Mouse (Mus musculus) left cerebral cortex, postnatal 10 days (tissue): ENCODE data around the gene Srrm4. TPM values are rescaled to one million over a fixed set of nuclear protein-coding genes. Genes with fewer than 3 reads are reported as not detected.
A peak's percentile ranks its signal among the peaks of the same experiment; 100 is the strongest.

Source experiments
- DNase-seq, 2 experiments: peaks; one replicate each; pipeline ENCODE4 v3.0.0; 2021 to 2022; ENCODE audit warnings: low spot score in 2 of 2, mixed read lengths in 1 of 2; ENCODE audit errors: extremely low spot score in 1 of 2
- intact Hi-C: fragments of 180-260 bp; cut with DNase I; formaldehyde crosslinking; loops from one replicate; pipeline ENCODE4 v1.15.1; 2025
- total RNA-seq, 2 experiments: library from RNA; stranded (reverse); gene quantifications; 2 replicates each; pipeline ENCODE4 v1.2.3; 2021

The Srrm4 gene
- total RNA-seq, 2 experiments from 2014 or later: 32.2 to 33.9 TPM

GRCm38 (mm10) chr5:116497205-116497604 lies 94.4 kb downstream of the Srrm4 start:
- DNase-seq: peak in 1 of 2 experiments; percentile 24
- intact Hi-C loops: no loop called here

- DNase-seq: no peak
- intact Hi-C loops: no loop called here
Observed at GRCm38 (mm10) chr5:116496717-116497116, 94.9 kb downstream of the Srrm4 start.

GRCm38 (mm10) chr5:116495466-116495865 lies 96.2 kb downstream of the Srrm4 start:
- intact Hi-C loops: no loop called here
- peak in 1 of 2 experiments; percentile 34 for DNase-seq

DNA sequence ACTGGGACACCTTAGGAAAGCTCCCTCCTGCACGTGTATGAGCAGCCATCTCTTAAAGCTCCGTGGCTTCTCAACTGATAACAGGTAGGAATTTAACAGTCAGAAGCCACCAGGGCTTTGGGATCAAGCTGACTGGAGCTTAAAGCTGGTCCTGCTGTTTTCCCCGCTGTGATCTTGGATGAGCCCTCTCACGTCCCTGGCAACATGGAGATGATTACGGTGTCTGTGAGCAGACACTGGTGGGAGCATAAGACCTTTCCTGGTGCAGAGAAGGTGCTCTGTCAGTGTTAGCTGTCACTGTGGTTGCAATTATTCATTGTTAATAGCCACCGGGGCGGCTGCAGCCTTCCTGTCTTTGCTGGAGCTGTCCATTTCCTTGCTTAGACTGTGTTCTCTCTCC lies 97.2 kb downstream of the Srrm4 start:
- intact Hi-C loops: no loop called here
- no peak for DNase-seq

GRCm38 (mm10) chr5:116492726-116493125 lies 98.9 kb downstream of the Srrm4 start:
- intact Hi-C loops: no loop called here
- DNase-seq: no peak

DNA sequence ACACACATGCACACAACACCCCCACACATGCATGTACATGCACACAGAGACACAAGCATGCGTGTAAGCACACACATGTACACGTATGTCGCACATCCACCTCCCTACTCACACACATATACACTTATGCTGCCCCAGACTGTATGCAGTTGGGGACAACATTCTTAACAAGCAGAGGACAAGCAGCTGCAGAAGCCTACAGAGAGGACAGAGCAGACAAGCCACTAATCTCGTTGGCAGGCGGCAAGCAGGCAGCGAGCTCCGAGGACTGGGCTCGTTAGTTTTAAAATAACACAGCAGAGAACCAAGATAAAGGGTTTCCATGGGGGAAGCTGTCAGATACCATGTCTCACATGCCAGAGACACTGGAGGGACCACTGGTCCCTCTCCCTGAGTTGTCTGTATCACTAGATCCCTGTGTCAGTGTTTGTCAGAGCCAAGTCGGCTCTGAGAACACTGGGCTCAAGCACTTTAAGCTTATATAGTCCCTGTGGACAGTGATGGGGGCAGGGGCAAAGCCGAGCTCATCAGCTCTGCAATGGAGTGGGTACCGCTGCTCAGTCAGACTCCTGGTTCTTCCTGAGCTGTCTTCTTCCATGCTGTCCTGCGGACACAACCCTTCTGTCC lies 99.7 kb downstream of the Srrm4 start:
- intact Hi-C loops: no loop called here
- no peak for DNase-seq

DNA sequence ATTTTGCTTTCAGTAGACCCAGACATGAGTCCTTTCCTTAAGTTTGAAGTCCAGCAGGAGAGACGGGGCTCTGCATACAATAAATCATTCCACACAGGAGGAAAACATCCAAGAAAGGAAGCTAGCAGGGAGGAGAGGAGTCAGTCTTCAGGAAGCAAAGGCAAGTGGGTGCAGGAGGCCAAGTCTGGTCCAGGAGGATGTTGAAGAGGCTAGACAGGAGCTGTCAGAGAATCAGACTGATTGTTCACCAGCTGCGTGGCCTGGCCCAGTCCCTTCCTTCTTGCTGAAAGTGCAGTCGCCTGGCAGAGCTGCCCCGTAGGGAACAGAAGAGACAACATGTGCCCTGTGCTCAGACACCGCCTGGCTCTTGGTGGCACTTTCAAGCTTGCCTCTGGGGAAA lies 100.8 kb downstream of the Srrm4 start:
- no peak for DNase-seq
- intact Hi-C loops: no loop called here

DNA sequence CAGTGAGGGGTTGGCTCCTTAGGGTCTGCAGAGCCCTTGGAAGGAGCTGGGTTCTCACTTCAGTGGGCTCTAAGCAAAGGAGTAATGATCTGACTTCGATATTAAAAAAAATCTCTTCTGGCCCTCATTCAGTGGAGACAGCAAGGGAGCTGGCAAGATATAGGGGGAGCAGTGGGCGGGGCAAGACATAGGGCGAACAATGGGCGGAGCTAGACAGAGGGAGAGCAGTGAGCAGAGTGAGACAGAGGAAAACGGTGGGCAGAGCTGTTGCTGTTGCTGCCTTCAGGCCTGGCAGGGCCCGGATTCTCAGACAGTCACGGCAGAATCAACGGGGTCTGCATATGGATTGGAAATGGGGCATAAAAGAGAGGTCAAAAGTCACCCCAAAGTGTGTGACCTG lies 102.0 kb downstream of the Srrm4 start:
- DNase-seq: no peak

DNA sequence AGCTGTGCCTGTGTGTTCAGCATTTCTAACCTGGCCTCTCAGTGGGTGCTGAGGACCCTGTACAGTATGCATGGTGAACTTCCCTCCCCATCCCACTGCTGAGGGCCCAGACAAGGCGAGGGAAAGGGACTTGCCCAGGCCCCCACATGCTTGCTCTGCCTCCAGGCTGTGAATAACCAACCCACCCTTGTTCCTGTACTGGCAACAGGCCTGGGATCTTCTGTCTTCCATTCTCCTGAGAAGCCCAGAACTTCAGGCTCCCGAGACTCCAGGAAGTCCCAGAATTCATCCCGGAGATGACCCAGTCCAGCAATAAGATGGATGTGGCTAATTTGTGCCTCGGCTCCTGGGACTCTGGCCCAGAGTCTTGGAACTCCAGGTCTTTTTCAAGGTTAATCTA lies 105.5 kb downstream of the Srrm4 start:
- DNase-seq: no peak
- intact Hi-C loops: no loop called here

More for the DNA sequence above, 102.0 kb downstream of the Srrm4 start:
- intact Hi-C loops: no loop called here

- intact Hi-C loops: no loop called here
Observed at GRCm38 (mm10) chr5:116485069-116485468, 106.5 kb downstream of the Srrm4 start.

DNA sequence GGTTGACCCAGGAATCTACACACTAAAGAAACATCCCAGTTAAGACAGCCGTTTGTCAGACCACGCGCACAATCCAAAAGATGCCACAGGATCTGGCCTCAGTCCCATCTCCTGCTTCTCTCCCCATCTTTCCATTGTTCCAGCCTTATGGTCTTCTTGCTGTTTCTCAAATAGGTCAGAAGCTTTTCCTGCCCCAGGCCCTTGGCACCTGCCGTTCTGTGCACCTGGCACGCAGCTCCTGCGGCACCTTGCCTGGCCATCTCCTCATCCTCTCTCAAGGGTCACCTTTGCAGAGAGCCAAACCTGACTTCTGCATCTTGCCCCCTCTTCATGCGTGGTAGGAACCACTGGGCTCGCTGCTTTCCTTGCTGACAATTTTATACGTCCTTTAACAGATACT lies 107.4 kb downstream of the Srrm4 start:
- DNase-seq: no peak
- intact Hi-C loops: no loop called here

More at GRCm38 (mm10) chr5:116485069-116485468, 106.5 kb downstream of the Srrm4 start:
- DNase-seq: peak in 1 of 2 experiments; percentile 52

- intact Hi-C loops: loop anchor here (5.0 kb wide), 1 partner anchor 246 kb away; no protein-coding TSS in a partner anchor
- no peak for DNase-seq
Observed at GRCm38 (mm10) chr5:116478607-116479371, 112.8 kb downstream of the Srrm4 start.

- peak in 1 of 2 experiments; percentile 44 for DNase-seq
- intact Hi-C loops: loop anchor here (2.0 to 5.0 kb wide), 2 partner anchors 244 to 353 kb away; no protein-coding TSS in a partner anchor
Observed at GRCm38 (mm10) chr5:116476006-116476405, 115.6 kb downstream of the Srrm4 start.

GRCm38 (mm10) chr5:116461354-116462042 lies 130.1 kb downstream of the Srrm4 start:
- intact Hi-C loops: no loop called here
- no peak for DNase-seq

- no peak for DNase-seq
- intact Hi-C loops: no loop called here
Observed at GRCm38 (mm10) chr5:116459970-116460369, 131.6 kb downstream of the Srrm4 start.

GRCm38 (mm10) chr5:116457791-116458190 lies 133.8 kb downstream of the Srrm4 start:
- intact Hi-C loops: no loop called here
- no peak for DNase-seq

DNA sequence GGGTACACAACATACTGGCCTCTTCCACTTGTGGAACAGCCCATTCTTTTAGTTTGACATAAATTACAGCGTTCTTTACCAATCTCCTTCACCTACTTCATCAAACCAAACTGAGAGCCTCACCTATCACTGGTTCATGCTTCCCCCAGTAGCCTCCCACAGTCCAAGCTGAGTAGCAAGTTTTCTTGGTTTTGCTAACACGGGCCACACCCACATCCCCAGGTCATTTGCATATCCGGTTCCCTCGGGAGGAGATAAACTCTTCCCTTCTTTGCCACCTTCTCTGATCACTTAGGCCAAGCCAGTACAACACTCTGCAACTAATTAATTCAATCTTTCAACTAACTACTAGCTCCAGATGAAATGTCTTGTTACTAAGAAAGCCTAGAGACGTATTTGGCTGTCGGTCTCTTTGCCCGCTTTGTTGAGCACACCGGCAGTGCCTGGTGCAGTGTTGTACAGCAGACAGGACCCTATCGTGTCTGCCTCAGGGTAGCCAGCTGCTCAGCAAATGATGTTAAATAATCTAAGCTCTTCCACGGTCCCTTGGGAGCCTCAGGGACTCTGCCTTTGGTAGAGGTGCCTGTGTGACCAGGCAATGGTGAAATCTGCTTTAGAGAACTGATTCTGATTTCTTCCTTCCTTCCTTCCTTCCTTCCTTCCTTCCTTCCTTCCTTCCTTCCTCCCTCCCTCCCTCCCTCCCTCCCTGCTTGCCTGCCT lies 134.7 kb downstream of the Srrm4 start:
- DNase-seq: no peak
- intact Hi-C loops: no loop called here

DNA sequence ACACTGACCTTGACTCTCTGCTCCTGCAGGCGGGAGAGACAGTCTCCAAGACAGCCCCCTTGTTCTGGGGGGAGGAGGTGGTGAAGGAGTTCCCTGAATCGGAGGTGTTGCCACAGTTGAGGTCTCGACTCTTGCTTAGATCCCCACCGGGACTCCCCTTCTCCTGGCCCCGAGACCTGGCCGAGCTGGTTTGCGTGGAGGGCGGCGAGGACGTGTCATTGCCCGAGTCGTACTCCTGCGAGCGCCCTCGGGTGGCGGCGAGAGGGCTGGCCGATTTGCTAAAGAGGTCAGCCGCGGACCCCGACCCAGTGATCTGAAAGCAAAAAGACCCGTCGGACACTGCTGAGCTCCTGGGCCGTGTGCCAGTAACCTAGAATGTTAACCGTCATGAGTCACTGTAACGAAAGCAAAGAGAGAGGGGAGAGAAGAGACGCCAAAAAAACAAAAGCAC lies 138.2 kb downstream of the Srrm4 start:
- peak in 1 of 2 experiments; percentile 86 for DNase-seq
- intact Hi-C loops: no loop called here

GRCm38 (mm10) chr5:116450901-116451300 lies 140.7 kb downstream of the Srrm4 start:
- no peak for DNase-seq
- intact Hi-C loops: no loop called here
